Mouse (Mus musculus) CH12.LX (cell line): Measurements from ENCODE around the gene Efr3b.

ENCODE experiments used
- CTCF ChIP-seq, 2 experiments: IDR thresholded peaks in 1 of 2; conservative IDR thresholded peaks in 1 of 2; 2 replicates each; pipeline ENCODE4 v1.5.1; 2011 to 2012; ENCODE audit warnings: low read depth in 2 of 2, low read length in 2 of 2, improper control_type of control experiment in 1 of 2, inconsistent platforms in 1 of 2, mild to moderate bottlenecking in 1 of 2, moderate library complexity in 1 of 2
- MAFK ChIP-seq: IDR thresholded peaks from 2 replicates; pipeline ENCODE4 v1.6.1; 2011; ENCODE audit warnings: low read length, improper control_type of control experiment; ENCODE audit not compliant: insufficient replicate concordance
- MEF2A ChIP-seq: IDR thresholded peaks from 2 replicates; pipeline ENCODE4 v1.6.1; 2014; ENCODE audit warnings: low read depth, mild to moderate bottlenecking, inconsistent platforms, low read length, improper control_type of control experiment, borderline replicate concordance
- NELFE ChIP-seq: IDR thresholded peaks from 2 replicates; pipeline ENCODE4 v1.6.1; 2011; ENCODE audit warnings: low read depth, low read length, improper control_type of control experiment
- NRF1 ChIP-seq: IDR thresholded peaks from 2 replicates; pipeline ENCODE4 v1.6.1; 2014; ENCODE audit warnings: low read depth, mild to moderate bottlenecking, inconsistent platforms, low read length, improper control_type of control experiment, moderate library complexity
- POLR2A ChIP-seq: IDR thresholded peaks from 2 replicates; pipeline ENCODE4 v1.6.1; 2011; ENCODE audit warnings: low read depth, mild to moderate bottlenecking, improper control_type of control experiment, low read length
- POLR2AphosphoS2 ChIP-seq: IDR thresholded peaks from 2 replicates; pipeline ENCODE4 v1.6.1; 2011; ENCODE audit warnings: low read depth, low read length, improper control_type of control experiment
- RAD21 ChIP-seq: IDR thresholded peaks from 2 replicates; pipeline ENCODE4 v1.6.1; 2011; ENCODE audit warnings: low read depth, mild to moderate bottlenecking, low read length, improper control_type of control experiment, moderate library complexity
- ZC3H11A ChIP-seq: IDR thresholded peaks from 2 replicates; pipeline ENCODE4 v1.6.1; 2012; ENCODE audit warnings: low read depth, mild to moderate bottlenecking, inconsistent platforms, low read length, improper control_type of control experiment
- ZMIZ1 ChIP-seq: IDR thresholded peaks from 2 replicates; pipeline ENCODE4 v1.6.1; 2012; ENCODE audit warnings: low read depth, mild to moderate bottlenecking, inconsistent platforms, low read length, improper control_type of control experiment

DNA sequence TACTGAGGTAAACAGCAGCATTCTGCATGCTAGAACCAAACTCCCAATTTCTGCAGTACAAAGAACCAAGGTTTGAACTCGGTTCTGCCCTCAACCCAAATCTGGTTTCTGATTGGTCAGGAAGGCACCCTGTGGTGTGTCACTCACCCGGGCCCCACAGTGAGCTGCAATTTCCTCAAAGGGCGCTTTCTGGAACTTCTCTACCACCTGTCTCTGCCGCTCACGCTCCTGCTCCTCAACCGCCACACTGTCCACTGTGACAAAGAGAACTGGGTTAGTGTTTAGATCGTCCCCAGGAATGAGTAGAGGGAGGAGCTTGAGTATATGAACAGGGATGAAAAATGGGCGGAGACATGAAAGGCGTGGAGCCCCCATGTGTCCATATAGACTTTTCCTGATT, 70.3 kb downstream of the Efr3b start:
- TF ChIP-seq CTCF (conservative IDR thresholded peaks at IDR 0.05 in 1 of 2, IDR thresholded peaks at IDR 0.05 in 1 of 2; ENCODE audit: low read depth in 2 of 2, low read length in 2 of 2) (no peak), POLR2A (no peak), ZMIZ1 (no peak), RAD21 (no peak), MEF2A (no peak), NELFE (no peak), ZC3H11A (no peak), NRF1 (no peak), POLR2AphosphoS2 (no peak), MAFK (no peak)
